Mouse (Mus musculus) heart, embryonic 16.5 days (tissue): ENCODE data around the gene Polr2h. TPM values are rescaled to one million over a fixed set of nuclear protein-coding genes. Genes with fewer than 3 reads are reported as not detected.

ENCODE experiments used
- ATAC-seq: fragments of 200-750 bp; cut with Nextera tagmentation; replicated peaks from 2 replicates; pipeline ENCODE4 v1.8.0; 2017; ENCODE audit warnings: moderate number of reproducible peaks; ENCODE audit not compliant: insufficient read depth, low FRiP score; ENCODE audit errors: extremely low read depth
- H3K27ac ChIP-seq: fragments of 300-500 bp; sonication (generic); 2 replicates; pipeline ENCODE4 v1.5.1; 2014; ENCODE audit warnings: mild to moderate bottlenecking, low read length, control low read depth, moderate library complexity
- H3K27me3 ChIP-seq: fragments of 300-500 bp; sonication (generic); 2 replicates; pipeline ENCODE4 v1.6.1; 2014; ENCODE audit warnings: low read length, mixed read lengths; ENCODE audit not compliant: control insufficient read depth, insufficient read depth
- H3K36me3 ChIP-seq: fragments of 300-500 bp; sonication (generic); 2 replicates; pipeline ENCODE4 v1.6.1; 2014; ENCODE audit not compliant: control insufficient read depth, insufficient read depth
- H3K4me1 ChIP-seq: fragments of 300-500 bp; sonication (generic); 2 replicates; pipeline ENCODE4 v1.6.1; 2014; ENCODE audit warnings: low read length, mixed read lengths; ENCODE audit not compliant: control insufficient read depth, insufficient read depth
- H3K4me2 ChIP-seq: fragments of 300-500 bp; sonication (generic); 2 replicates; pipeline ENCODE4 v1.6.1; 2014; ENCODE audit warnings: low read depth, mild to moderate bottlenecking, control low read depth, low read length
- H3K4me3 ChIP-seq: fragments of 300-500 bp; sonication (generic); 2 replicates; pipeline ENCODE4 v1.5.1; 2014; ENCODE audit warnings: mild to moderate bottlenecking, control low read depth, low read length
- H3K9ac ChIP-seq: fragments of 300-500 bp; sonication (generic); 2 replicates; pipeline ENCODE4 v1.6.1; 2014; ENCODE audit warnings: low read length, control low read depth
- H3K9me3 ChIP-seq: fragments of 300-500 bp; sonication (generic); replicated peaks from 2 replicates; pipeline ENCODE4 v1.6.1; 2016; ENCODE audit warnings: low read length; ENCODE audit not compliant: control insufficient read depth
- WGBS: fragments of 180-500 bp; shearing (Covaris S2); extraction: QIAGEN DNeasy Blood & Tissue Kit; methylation state at CpG from one replicate; pipeline ENCODE4 v1.1.7; 2014; 5-methylcytosine and 5-hydroxymethylcytosine counted together
- polyA plus RNA-seq: library from polyadenylated mRNA; unstranded; fragments of >200 nt; fragmentation: Nextera tagmentation; extraction: Ambion mirVana; gene quantifications from 2 replicates; pipeline ENCODE4 v1.2.1, GENCODE M21; 2015

Gene Polr2h
- polyA plus RNA-seq, 1 experiment from 2014 or later = 51.8 TPM

DNA sequence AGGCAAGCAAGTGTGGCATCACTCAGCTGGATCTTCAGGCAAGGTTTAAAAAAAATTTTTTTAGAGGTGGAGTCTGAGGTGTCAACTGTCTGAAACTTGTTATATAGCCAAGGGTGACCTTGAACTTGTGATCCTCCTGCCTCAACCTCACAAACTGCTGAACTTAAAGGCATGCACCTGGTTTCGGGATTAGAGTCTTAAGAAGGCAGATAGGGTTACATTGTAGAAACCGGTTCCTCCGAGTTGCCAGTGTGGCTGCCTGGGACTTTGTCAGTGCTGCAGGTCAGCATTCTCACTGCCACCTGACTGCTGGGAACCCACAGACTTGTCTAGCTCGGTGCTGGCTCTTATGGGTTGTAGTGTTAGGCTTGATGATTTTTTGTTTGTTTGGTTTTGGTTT, 5.8 kb downstream of the Polr2h start:
- Histone ChIP-seq H3K27ac (no peak overlapping the region), H3K27me3 (0 out of 2 replicates have a peak, but pooled peaks cover 2% of the 10 kb centered on the region), H3K4me1 (no peaks in the 10 kb centered on the region), H3K9ac (no peak overlapping the region), H3K4me2 (no peak overlapping the region), H3K36me3 (peaks cover 7% of the 10 kb centered on the region), H3K9me3 (no peaks in the 10 kb centered on the region), H3K4me3 (no peak overlapping the region)
- 38% methylated on average over 4 of the region's 4 CpGs for WGBS
- no peak for ATAC-seq

DNA sequence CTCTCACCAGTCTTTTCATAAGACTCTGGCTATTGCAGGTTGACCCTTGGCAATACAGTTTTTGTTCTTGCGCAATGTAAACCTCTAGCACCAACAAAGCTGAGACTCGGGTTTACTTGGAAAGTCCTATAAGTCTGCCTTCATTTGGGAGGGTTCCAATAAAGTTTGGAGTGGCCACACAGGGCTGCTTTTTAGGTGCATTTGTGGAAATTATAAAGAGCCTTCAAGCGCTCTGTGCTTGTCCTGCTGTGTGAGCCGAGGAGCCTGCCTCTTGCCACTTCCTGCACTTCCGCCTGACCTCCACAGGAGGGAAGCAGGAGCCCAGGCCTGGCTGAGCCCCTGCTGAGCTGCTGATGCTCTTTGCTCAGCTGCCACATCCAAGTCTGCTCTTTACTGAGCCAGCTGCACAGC, 6.9 kb downstream of the Polr2h start:
- H3K27ac ChIP-seq = no peak overlapping the region
- 27% methylated on average over 5 of the region's 5 CpGs for WGBS
- H3K9me3 ChIP-seq = no peaks in the 10 kb centered on the region
- no peak overlapping the region for H3K4me3 ChIP-seq
- peaks cover 2% of the 10 kb centered on the region; the same call in 1 of the 2 replicates for H3K27me3 ChIP-seq
- no peaks in the 10 kb centered on the region for H3K4me1 ChIP-seq
- 0 out of 2 replicates have a peak overlapping the region, but pooled peaks have one; percentile 14 for H3K9ac ChIP-seq
- no peak overlapping the region for H3K4me2 ChIP-seq
- ATAC-seq = no peak; the same call in 1 of the 2 replicates
- peaks cover 7% of the 10 kb centered on the region for H3K36me3 ChIP-seq

DNA sequence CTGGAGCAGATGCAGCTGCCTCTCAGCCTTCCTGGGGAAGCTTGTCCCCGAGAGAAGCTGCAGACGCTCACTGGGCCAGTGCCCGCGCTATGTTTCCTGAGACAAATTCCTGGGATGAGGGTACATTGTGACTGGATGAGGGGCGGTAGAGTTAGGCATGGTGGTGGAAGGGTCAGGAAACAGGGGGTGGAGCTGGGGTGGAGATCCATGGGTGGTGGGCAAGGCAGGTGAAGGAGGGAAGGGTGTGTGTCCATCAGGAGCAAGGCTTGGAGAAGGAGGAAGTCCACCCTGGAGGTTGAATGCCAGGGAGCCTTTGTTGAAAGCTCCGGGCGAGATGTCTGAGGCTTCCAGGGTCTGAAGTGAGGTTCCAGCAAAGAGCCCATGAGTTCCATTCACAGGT, 7.9 kb downstream of the Polr2h start:
- H3K4me2 ChIP-seq = no peak overlapping the region
- H3K27ac ChIP-seq = no peak overlapping the region
- no peak for ATAC-seq
- H3K4me1 ChIP-seq = no peaks in the 10 kb centered on the region
- WGBS = 75% methylated on average over 7 of the region's 7 CpGs
- H3K9ac ChIP-seq = no peak overlapping the region
- peaks cover 7% of the 10 kb centered on the region for H3K36me3 ChIP-seq
- H3K27me3 ChIP-seq = peaks cover 2% of the 10 kb centered on the region
- no peaks in the 10 kb centered on the region for H3K9me3 ChIP-seq
- H3K4me3 ChIP-seq = no peak overlapping the region

DNA sequence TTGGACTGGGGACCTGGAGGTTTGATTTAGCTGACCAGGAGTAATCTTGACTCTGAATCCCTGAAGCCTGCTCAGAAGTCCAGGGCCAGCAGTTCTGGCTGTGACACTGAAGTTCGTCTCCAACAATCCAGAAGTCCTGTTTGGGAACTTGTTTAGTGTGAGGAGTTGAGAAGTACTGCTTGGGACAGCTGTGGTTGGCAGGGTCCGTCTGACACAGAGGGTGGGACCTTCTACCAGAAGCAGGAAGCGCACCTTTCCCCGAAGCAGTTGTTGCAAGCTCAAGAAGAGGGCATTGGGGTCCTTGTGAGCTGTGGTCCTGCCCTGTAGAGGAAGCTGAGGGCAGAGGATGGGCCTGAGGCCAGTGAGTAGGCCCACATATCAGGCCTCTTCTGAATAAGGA, 8.3 kb downstream of the Polr2h start:
- Histone ChIP-seq H3K4me2 (no peak overlapping the region), H3K27ac (no peak overlapping the region), H3K9ac (no peak overlapping the region), H3K9me3 (no peaks in the 10 kb centered on the region), H3K4me1 (no peaks in the 10 kb centered on the region), H3K27me3 (peaks cover 6% of the 10 kb centered on the region), H3K4me3 (no peak overlapping the region), H3K36me3 (peaks cover 7% of the 10 kb centered on the region)
- WGBS = 76% methylated on average over 4 of the region's 4 CpGs
- no peak for ATAC-seq

DNA sequence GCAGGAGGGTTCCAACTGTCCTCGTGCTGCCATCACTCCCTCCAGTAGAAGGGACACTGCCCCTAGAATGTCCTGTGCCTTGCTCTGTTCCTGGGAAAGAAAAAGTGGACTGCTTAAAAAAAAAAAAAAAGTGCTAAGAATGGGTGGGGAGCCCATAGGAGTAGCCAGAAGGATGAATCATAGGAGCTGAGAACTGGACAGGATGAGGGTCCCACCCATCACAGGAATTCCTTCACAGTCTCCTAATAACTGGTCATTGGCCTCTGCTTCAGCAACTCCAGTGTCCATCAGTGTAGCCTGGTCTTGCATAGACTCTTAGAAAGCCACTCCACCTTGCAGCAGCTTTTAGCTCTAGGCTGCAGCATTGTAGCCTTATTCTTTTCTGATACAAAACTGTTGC, 8.9 kb downstream of the Polr2h start:
- ATAC-seq = no peak
- WGBS = 57% methylated on average over 1 of the region's 1 CpGs

DNA sequence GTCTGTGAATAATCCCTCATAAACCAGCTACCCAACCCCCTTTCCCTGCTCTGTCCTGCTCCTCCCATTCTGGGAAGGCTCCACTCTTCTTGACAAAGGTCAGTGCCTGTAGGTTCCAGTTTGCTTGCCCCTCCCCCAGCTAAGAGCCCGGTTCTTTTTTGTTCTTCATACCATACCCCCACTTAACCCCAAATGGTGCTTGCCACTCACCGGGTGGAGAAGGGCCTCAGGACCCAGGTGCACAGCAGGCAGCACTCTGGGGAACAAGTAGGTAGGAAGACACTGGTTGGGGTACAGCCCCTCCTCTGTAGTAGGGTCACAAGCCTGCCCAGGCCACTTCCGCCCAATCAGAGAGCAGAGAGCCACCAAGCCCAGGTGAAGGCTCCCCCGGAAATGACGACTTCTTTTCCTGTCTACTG, 12.8 kb downstream of the Polr2h start:
- Histone ChIP-seq H3K4me2 (no peak overlapping the region), H3K27me3 (peaks cover 33% of the 10 kb centered on the region), H3K36me3 (no peaks in the 10 kb centered on the region), H3K27ac (no peak overlapping the region), H3K9me3 (no peaks in the 10 kb centered on the region), H3K4me1 (peaks cover 6% of the 10 kb centered on the region), H3K9ac (no peak overlapping the region), H3K4me3 (no peak overlapping the region)
- WGBS = 32% methylated on average over 5 of the region's 5 CpGs
- no peak for ATAC-seq

More for the DNA sequence above, 8.9 kb downstream of the Polr2h start:
- H3K4me1 ChIP-seq = no peaks in the 10 kb centered on the region
- peaks cover 6% of the 10 kb centered on the region for H3K27me3 ChIP-seq
- H3K9ac ChIP-seq = no peak overlapping the region
- peaks cover 7% of the 10 kb centered on the region for H3K36me3 ChIP-seq
- no peak overlapping the region for H3K4me2 ChIP-seq
- H3K9me3 ChIP-seq = no peaks in the 10 kb centered on the region
- no peak overlapping the region for H3K4me3 ChIP-seq
- H3K27ac ChIP-seq = no peak overlapping the region

DNA sequence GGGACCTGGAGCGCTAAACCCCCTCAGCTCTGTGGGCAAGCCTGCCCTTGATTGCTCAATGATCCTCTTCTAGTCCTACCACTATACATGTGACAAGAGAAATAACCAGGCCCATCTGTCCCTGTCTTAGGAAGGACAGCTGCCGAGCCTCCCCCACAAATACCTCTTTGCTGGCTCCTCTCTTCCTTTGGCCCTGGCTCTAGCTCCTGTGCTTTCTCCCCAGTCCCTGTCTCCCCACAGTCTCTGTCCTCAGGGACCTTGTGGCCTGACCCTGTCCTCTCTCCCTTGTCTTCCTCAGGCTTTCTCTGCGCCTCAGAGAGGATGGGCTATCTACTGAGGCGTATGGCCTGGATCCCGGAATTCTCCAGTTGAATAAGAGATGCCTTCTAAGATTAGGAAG, 14.2 kb downstream of the Polr2h start:
- Histone ChIP-seq H3K4me3 (no peak overlapping the region), H3K4me2 (no peak overlapping the region), H3K9me3 (no peaks in the 10 kb centered on the region), H3K9ac (no peak overlapping the region), H3K36me3 (no peaks in the 10 kb centered on the region), H3K27ac (no peak overlapping the region), H3K4me1 (peaks cover 6% of the 10 kb centered on the region), H3K27me3 (peaks cover 47% of the 10 kb centered on the region)
- WGBS = 58% methylated on average over 5 of the region's 5 CpGs
- no peak for ATAC-seq

DNA sequence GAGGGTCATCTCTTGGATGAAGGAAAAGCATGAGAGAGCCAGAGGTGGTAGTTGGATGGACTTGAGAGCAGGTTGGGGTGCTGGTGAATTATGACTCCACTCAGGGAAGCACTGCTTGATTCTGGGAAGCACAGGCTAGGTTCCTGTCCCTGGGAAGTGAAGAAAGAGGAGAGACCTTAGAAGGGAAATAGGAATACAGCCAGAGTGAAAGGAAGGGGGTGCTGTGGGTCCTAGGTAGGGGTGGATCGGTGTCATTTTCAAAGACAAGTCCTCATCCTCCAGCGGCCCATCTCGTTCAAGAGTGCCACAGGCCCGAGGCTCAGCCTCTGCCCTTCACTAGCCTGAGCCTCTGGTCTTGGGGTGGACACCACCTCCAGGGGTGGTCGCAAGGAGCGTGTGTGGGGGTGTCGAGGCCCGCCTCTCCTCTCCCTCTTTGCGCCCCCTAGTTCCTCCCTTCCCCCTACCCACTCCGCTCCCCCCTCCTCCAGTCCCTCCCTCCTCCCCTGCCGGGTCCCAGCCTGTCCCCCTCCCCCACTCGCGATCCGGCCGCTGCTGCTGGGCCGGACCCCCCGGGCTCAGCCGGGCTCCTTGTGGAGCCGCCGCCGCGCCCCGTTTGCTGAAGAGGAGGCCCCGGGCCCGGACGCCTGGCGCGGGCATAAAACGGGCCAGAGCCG, 14.9 kb downstream of the Polr2h start:
- 2% methylated on average over 27 of the region's 30 CpGs for WGBS
- H3K4me1 ChIP-seq = peaks cover 6% of the 10 kb centered on the region
- H3K9me3 ChIP-seq = no peaks in the 10 kb centered on the region
- H3K27ac ChIP-seq = peak overlapping the region; percentile 13; the same call in 1 of the 2 replicates
- peak overlapping the region; percentile 99 for H3K4me2 ChIP-seq
- peak; percentile 17; the same call in 1 of the 2 replicates for ATAC-seq
- H3K36me3 ChIP-seq = no peaks in the 10 kb centered on the region
- H3K9ac ChIP-seq = peak overlapping the region; percentile 75
- peaks cover 51% of the 10 kb centered on the region for H3K27me3 ChIP-seq
- H3K4me3 ChIP-seq = peak overlapping the region; percentile 70

DNA sequence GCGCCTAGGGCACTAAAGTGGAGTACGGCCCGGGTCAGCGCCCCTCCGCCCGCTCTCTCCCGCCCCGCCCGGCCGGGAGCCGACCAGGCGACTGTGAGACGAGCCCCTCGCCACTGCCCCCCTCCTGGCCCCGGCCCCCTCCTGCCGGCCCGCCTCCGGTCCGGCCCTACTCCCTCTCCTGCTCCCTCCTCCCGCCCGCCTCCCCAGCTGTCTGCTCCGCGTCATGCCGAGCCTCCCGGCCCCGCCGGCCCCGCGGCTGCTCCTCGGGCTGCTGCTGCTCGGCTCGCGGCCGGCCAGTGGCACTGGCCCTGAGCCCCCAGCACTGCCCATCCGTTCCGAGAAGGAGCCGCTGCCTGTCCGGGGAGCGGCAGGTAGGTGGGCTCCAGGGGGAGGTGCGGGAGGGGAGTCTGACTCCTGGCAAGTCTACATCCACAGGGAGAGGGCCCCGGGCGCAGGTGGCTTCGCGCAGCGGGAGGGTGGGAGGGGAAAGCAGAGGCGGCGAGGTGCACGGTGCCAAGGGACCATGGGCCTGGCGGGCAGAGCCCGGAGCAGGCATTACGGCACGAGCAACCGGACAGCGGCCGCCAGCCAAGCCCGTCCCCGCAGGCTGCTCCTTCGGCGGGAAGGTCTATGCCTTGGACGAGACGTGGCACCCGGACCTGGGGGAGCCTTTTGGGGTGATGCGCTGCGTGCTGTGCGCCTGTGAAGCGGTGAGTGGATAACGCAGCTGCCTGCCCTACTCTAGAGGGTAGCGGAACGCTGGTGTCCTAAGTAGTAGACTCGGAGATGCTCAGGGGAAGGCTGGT, 15.7 kb downstream of the Polr2h start, which contains the start of gene Chrd:
Chrd (plus strand) TSS at position 203 of the 806 bp plus-strand sequence.
- H3K27me3 ChIP-seq = peaks cover 51% of the 10 kb centered on the region
- WGBS = 1% methylated on average over 67 of the region's 70 CpGs

More for the DNA sequence above, 15.7 kb downstream of the Polr2h start, which contains the start of gene Chrd:
- peak within 1 kb of the TSS; percentile 75 for H3K9ac ChIP-seq
- H3K27ac ChIP-seq = peak within 1 kb of the TSS; percentile 13; the same call in 1 of the 2 replicates
- H3K4me3 ChIP-seq = peak within 1 kb of the TSS; percentile 70
- H3K4me1 ChIP-seq = peaks cover 6% of the 10 kb centered on the region
- peak; percentile 65 for ATAC-seq
- no peaks in the 10 kb centered on the region for H3K36me3 ChIP-seq
- H3K9me3 ChIP-seq = no peaks in the 10 kb centered on the region
- H3K4me2 ChIP-seq = peak within 1 kb of the TSS; percentile 99
